In the genomic region with DNA sequence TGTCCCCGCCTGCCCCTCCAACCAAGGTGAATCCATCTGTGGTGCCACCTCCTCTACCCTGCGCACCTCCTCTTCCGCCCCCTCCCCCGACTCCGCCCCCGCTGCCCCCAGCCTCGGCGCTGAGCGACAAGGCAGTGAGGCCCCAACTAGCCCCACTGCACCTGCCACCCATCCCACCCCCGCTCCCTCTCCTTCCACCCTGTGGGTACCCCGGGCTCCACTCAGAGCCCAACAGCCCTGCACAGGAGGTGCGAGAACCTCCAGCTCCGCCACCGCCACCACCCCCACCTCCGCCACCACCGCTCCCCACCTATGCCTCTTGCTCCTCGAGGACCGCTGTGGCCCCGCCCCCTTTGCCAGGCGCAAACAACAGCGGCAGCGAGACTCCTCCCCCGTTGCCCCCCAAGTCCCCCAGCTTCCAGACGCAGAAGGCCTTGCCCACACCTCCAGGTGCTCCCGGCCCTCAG, we compare ENCODE assay signal across 8 mouse cellular contexts. TPM values are rescaled to one million over a fixed set of nuclear protein-coding genes. Genes with fewer than 3 reads are reported as not detected.
DNase-seq lines count a peak whose midpoint lies in the region; ATAC-seq and TF ChIP-seq lines count a peak whose summit lies in the region.

No protein-coding gene starts in this region.

- H3K4me3 ChIP-seq in hindbrain, postnatal 0 days (ENCODE audit: low read length) = 0 out of 2 replicates have a peak overlapping the region, but pooled peaks have one; percentile 3
- H3K4me3 ChIP-seq in midbrain, postnatal 0 days (ENCODE audit: low read depth, low read length) = no peak overlapping the region
- H3K4me3 ChIP-seq in cerebellum, adult 2 months (replicated peaks; ENCODE audit: insufficient read depth, low read depth, low read length) = no peak overlapping the region

- WGBS in hindbrain, postnatal 0 days = 12% methylated on average over 24 of the region's 25 CpGs
- WGBS in midbrain, postnatal 0 days = 10% methylated on average over 21 of the region's 25 CpGs
- 34% methylated on average over 22 of the region's 25 CpGs for WGBS in cerebellum, adult 2 months

- H3K4me1 ChIP-seq in hindbrain, postnatal 0 days (ENCODE audit: insufficient read depth, low read length) = peaks cover 4% of the 10 kb centered on the region; the same call in 1 of the 2 replicates
- no peaks in the 10 kb centered on the region for H3K4me1 ChIP-seq in midbrain, postnatal 0 days (ENCODE audit: insufficient read depth, low read length)
- peaks cover 3% of the 10 kb centered on the region; the same call in 1 of the 2 replicates for H3K4me1 ChIP-seq in cerebellum, adult 2 months (ENCODE audit: control insufficient read depth, insufficient read depth, low read length)

- peak; percentile 27 for DNase-seq in embryo, embryonic 9.5 days (ENCODE audit: extremely low spot score)
- DNase-seq in embryo, embryonic 10 days (ENCODE audit: low spot score) = no peak
- DNase-seq in R1 (ENCODE audit: low read depth, low spot score) = peak; percentile 44
- no peak for DNase-seq in hindbrain, postnatal 0 days (ENCODE audit: low spot score)
- DNase-seq in midbrain, postnatal 0 days (ENCODE audit: low spot score) = no peak
- no peak for DNase-seq in urinary bladder, adult 18-20 months (ENCODE audit: low spot score in 2 of 2)
- no peak for DNase-seq in spleen, postnatal 10 days (ENCODE audit: low spot score in 2 of 2)
- DNase-seq in cerebellum, adult 2 months = no peak

- no peaks in the 10 kb centered on the region for H3K36me3 ChIP-seq in hindbrain, postnatal 0 days (ENCODE audit: insufficient read depth, low read length)
- no peaks in the 10 kb centered on the region for H3K36me3 ChIP-seq in midbrain, postnatal 0 days (ENCODE audit: insufficient read depth, low read length)

- no peak for TF ChIP-seq POLR2A in cerebellum, adult 2 months (IDR thresholded peaks at IDR 0.05; ENCODE audit: borderline replicate concordance, insufficient read depth, low read length)

- H3K27ac ChIP-seq in hindbrain, postnatal 0 days = no peak overlapping the region
- H3K27ac ChIP-seq in midbrain, postnatal 0 days (ENCODE audit: low read depth, low read length) = no peak overlapping the region
- no peak overlapping the region for H3K27ac ChIP-seq in cerebellum, adult 2 months (ENCODE audit: insufficient read depth, low read length)

- H3K9ac ChIP-seq in hindbrain, postnatal 0 days (replicated peaks; ENCODE audit: low read length) = peak overlapping the region; percentile 13; the same call in 1 of the 2 replicates
- no peak overlapping the region for H3K9ac ChIP-seq in midbrain, postnatal 0 days (replicated peaks; ENCODE audit: low read length, poor library complexity, severe bottlenecking)

- H3K4me2 ChIP-seq in hindbrain, postnatal 0 days (ENCODE audit: low read depth, low read length) = peak overlapping the region; percentile 50
- peak overlapping the region; percentile 33 for H3K4me2 ChIP-seq in midbrain, postnatal 0 days (ENCODE audit: low read depth, low read length, poor library complexity, severe bottlenecking)

- ATAC-seq in hindbrain, postnatal 0 days = peak; percentile 50
- peak; percentile 35; the same call in 1 of the 2 replicates for ATAC-seq in midbrain, postnatal 0 days (ENCODE audit: low FRiP score)

- TF ChIP-seq CTCF in hindbrain, postnatal 0 days (IDR thresholded peaks at IDR 0.05; ENCODE audit: low read depth) = no peak
- TF ChIP-seq CTCF in midbrain, postnatal 0 days (IDR thresholded peaks at IDR 0.05) = no peak
- TF ChIP-seq CTCF in cerebellum, adult 2 months (IDR thresholded peaks at IDR 0.05; ENCODE audit: borderline replicate concordance, insufficient read depth, low read depth, low read length) = no peak

- H3K27me3 ChIP-seq in hindbrain, postnatal 0 days (ENCODE audit: insufficient read depth, low read length) = no peaks in the 10 kb centered on the region
- H3K27me3 ChIP-seq in midbrain, postnatal 0 days (ENCODE audit: insufficient read depth, low read length) = no peaks in the 10 kb centered on the region
- no peaks in the 10 kb centered on the region for H3K27me3 ChIP-seq in cerebellum, adult 2 months (ENCODE audit: control insufficient read depth, insufficient read depth, low read length)

- no peaks in the 10 kb centered on the region for H3K9me3 ChIP-seq in hindbrain, postnatal 0 days (ENCODE audit: low read length)
- no peaks in the 10 kb centered on the region for H3K9me3 ChIP-seq in midbrain, postnatal 0 days (ENCODE audit: low read length)

RNA-seq across cellular contexts. Expression of gene Wipf3, which starts 56.1 kb away (rescaled TPM):
- 1.4 and 4.2 TPM in 2 replicates for total RNA-seq in hindbrain, postnatal 0 days (2014; rRNA removed)
- polyA plus RNA-seq in hindbrain, postnatal 0 days (2015; fragmentation: Nextera tagmentation; extraction: Ambion mirVana) = 1.0 TPM in 2 replicates
- total RNA-seq in midbrain, postnatal 0 days (2014; rRNA removed) = 4.5 and 5.9 TPM in 2 replicates
- polyA plus RNA-seq in midbrain, postnatal 0 days (2015; fragmentation: Nextera tagmentation; extraction: Ambion mirVana) = 1.3 and 1.7 TPM in 2 replicates
- polyA plus RNA-seq in cerebellum, adult 2 months (2012; rRNA removed) = 19.7 and 21.6 TPM in 2 replicates

Comparison
In these comparisons a context has a peak if more than half of its experiments do, and no peak if none do; other contexts are left out.
1. DNase-seq: peak in embryo, embryonic 9.5 days (single experiment) and R1 (single experiment); none in embryo, embryonic 10 days (single experiment), hindbrain, postnatal 0 days (single experiment), midbrain, postnatal 0 days (single experiment), urinary bladder, adult 18-20 months (0 of 2), spleen, postnatal 10 days (0 of 2) and cerebellum, adult 2 months (0 of 2).